Mouse (Mus musculus): ENCODE results near the gene Adcy2. TPM values are rescaled to one million over a fixed set of nuclear protein-coding genes. Genes with fewer than 3 reads are reported as not detected.

Gene Adcy2
- polyA plus RNA-seq, 1 experiment = not detected

DNA sequence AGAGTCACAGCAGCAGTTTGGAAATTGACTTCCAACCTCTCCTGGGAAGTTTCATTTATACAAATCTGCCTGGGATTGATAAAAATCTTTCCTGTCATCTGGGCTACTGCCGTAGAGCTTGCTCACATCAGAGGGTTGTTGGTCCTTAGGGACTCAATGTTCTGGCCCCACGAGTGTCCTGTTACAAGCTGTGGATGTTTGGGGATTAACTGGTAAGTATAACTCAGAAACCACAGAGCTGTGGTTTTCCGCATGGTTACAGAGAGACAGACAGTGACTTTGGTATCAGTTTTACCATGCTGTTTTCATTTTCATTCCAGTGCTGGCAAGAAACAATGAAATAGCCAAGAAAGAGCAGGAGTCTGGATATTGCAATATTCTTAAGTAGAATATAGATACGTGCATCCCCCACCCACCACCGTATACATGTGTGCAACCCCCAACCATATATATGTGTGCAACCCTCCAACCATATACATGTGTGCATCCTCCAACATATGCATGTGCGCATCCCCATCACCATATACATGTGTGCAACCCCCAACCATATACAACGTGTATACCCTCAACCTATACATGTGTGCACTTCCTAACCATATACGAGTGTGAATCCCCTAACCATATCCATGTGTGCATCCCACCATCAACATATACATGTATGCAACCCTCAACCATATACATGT is 233.3 kb downstream of the Adcy2 start:
- TF ChIP-seq MYOG (IDR thresholded peaks at IDR 0.05; ENCODE audit: control insufficient read depth, extremely low read depth, insufficient read length) (no peak), MYOD1 (IDR thresholded peaks at IDR 0.05; ENCODE audit: control insufficient read depth, insufficient read length, low read depth) (no peak), USF1 (IDR thresholded peaks at IDR 0.05; ENCODE audit: low read depth) (no peak), FOSL1 (IDR thresholded peaks at IDR 0.05; ENCODE audit: insufficient read depth, low read length, poor library complexity, severe bottlenecking) (no peak), MAX (IDR thresholded peaks at IDR 0.05) (no peak), CEBPB (IDR thresholded peaks at IDR 0.05; ENCODE audit: low read depth) (no peak), CTCF (IDR thresholded peaks at IDR 0.05; ENCODE audit: control insufficient read depth, insufficient read depth, insufficient read length) (no peak)
- H3K27me3 ChIP-seq (ENCODE audit: control insufficient read depth, insufficient read depth, insufficient read length) = no peaks in the 10 kb centered on the region
- no peaks in the 10 kb centered on the region for H3K79me2 ChIP-seq (ENCODE audit: control insufficient read depth, insufficient read depth)
- no peaks in the 10 kb centered on the region for H3K36me3 ChIP-seq (ENCODE audit: control insufficient read depth, insufficient read depth)
- H3K4me3 ChIP-seq (ENCODE audit: insufficient read depth, poor library complexity, severe bottlenecking) = no peak overlapping the region
- H3K79me3 ChIP-seq (ENCODE audit: low read depth) = no peaks in the 10 kb centered on the region
- H3ac ChIP-seq (ENCODE audit: control insufficient read depth, insufficient read length, low read depth) = no peak overlapping the region

GRCm38 (mm10) chr13:68764614-68765013 is 234.7 kb downstream of the Adcy2 start:
- TF ChIP-seq MYOD1 (IDR thresholded peaks at IDR 0.05; ENCODE audit: control insufficient read depth, insufficient read length, low read depth) (no peak), FOSL1 (IDR thresholded peaks at IDR 0.05; ENCODE audit: insufficient read depth, low read length, poor library complexity, severe bottlenecking) (no peak), USF1 (IDR thresholded peaks at IDR 0.05; ENCODE audit: low read depth) (no peak), CEBPB (IDR thresholded peaks at IDR 0.05; ENCODE audit: low read depth) (no peak), MAX (IDR thresholded peaks at IDR 0.05) (no peak), CTCF (IDR thresholded peaks at IDR 0.05; ENCODE audit: control insufficient read depth, insufficient read depth, insufficient read length) (no peak)
- H3K27me3 ChIP-seq (ENCODE audit: control insufficient read depth, insufficient read depth, insufficient read length) = no peaks in the 10 kb centered on the region
- no peaks in the 10 kb centered on the region for H3K79me2 ChIP-seq (ENCODE audit: control insufficient read depth, insufficient read depth)
- no peak overlapping the region for H3ac ChIP-seq (ENCODE audit: control insufficient read depth, insufficient read length, low read depth)
- H3K4me3 ChIP-seq (ENCODE audit: insufficient read depth, poor library complexity, severe bottlenecking) = no peak overlapping the region
- H3K36me3 ChIP-seq (ENCODE audit: control insufficient read depth, insufficient read depth) = no peaks in the 10 kb centered on the region
- H3K79me3 ChIP-seq (ENCODE audit: low read depth) = no peaks in the 10 kb centered on the region

DNA sequence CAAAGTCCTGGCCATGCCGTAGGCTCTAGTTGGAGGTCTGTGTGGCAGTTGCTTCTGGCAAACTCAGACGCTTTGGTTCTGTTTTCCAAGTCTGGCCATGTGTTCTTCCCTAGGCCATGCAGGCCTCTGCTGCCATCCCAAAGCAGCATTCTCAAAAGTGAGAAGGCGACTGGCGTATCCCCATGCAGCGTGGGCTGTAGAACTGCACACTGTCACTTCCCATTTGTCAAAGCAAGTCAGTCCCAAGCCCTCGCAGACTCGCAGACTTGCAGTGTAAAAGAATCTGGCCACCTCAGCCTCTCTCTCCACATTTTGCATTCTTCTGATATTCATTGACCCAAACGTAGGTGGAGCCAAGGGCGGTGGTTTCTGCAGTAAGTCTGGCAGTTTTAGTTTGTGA is 249.5 kb downstream of the Adcy2 start:
- H3K36me3 ChIP-seq (ENCODE audit: control insufficient read depth, insufficient read depth) = no peaks in the 10 kb centered on the region
- no peak overlapping the region for H3K4me3 ChIP-seq (ENCODE audit: insufficient read depth, poor library complexity, severe bottlenecking)

DNA sequence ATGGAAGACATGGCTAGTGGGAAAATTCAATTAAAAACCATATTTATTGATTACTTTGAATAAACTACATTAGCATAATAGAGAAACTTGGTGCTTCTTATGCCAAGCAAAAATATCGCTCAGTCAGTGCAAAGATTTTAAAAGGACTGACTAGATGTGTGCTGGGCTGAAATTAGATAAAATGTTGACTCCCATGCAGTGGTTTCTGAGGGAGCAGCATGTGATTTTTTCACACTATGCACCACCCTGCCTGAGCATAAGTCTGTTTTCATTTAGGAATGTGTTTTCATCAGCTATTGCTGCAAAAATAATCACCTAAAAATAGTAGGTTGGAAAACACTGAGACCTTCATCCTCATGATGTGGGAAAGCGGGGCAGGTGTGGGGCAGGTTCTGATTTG is 250.0 kb downstream of the Adcy2 start:
- TF ChIP-seq USF1 (IDR thresholded peaks at IDR 0.05; ENCODE audit: low read depth) (no peak), MAX (IDR thresholded peaks at IDR 0.05) (no peak), CEBPB (IDR thresholded peaks at IDR 0.05; ENCODE audit: low read depth) (no peak), CTCF (IDR thresholded peaks at IDR 0.05; ENCODE audit: control insufficient read depth, insufficient read depth, insufficient read length) (no peak), MYOG (IDR thresholded peaks at IDR 0.05; ENCODE audit: control insufficient read depth, extremely low read depth, insufficient read length) (no peak), MYOD1 (IDR thresholded peaks at IDR 0.05; ENCODE audit: control insufficient read depth, insufficient read length, low read depth) (no peak), FOSL1 (IDR thresholded peaks at IDR 0.05; ENCODE audit: insufficient read depth, low read length, poor library complexity, severe bottlenecking) (no peak)
- Histone ChIP-seq H3K36me3 (ENCODE audit: control insufficient read depth, insufficient read depth) (no peaks in the 10 kb centered on the region), H3K4me3 (ENCODE audit: insufficient read depth, poor library complexity, severe bottlenecking) (no peak overlapping the region), H3K79me2 (ENCODE audit: control insufficient read depth, insufficient read depth) (no peaks in the 10 kb centered on the region), H3K79me3 (ENCODE audit: low read depth) (no peaks in the 10 kb centered on the region), H3ac (ENCODE audit: control insufficient read depth, insufficient read length, low read depth) (no peak overlapping the region), H3K27me3 (ENCODE audit: control insufficient read depth, insufficient read depth, insufficient read length) (no peaks in the 10 kb centered on the region)

More for the DNA sequence above, 249.5 kb downstream of the Adcy2 start:
- Histone ChIP-seq H3K79me2 (ENCODE audit: control insufficient read depth, insufficient read depth) (no peaks in the 10 kb centered on the region), H3K27me3 (ENCODE audit: control insufficient read depth, insufficient read depth, insufficient read length) (no peaks in the 10 kb centered on the region), H3ac (ENCODE audit: control insufficient read depth, insufficient read length, low read depth) (no peak overlapping the region), H3K79me3 (ENCODE audit: low read depth) (no peaks in the 10 kb centered on the region)
- no peak for TF ChIP-seq FOSL1 (IDR thresholded peaks at IDR 0.05; ENCODE audit: insufficient read depth, low read length, poor library complexity, severe bottlenecking)
- TF ChIP-seq CEBPB (IDR thresholded peaks at IDR 0.05; ENCODE audit: low read depth) = no peak
- TF ChIP-seq USF1 (IDR thresholded peaks at IDR 0.05; ENCODE audit: low read depth) = no peak
- TF ChIP-seq CTCF (IDR thresholded peaks at IDR 0.05; ENCODE audit: control insufficient read depth, insufficient read depth, insufficient read length) = no peak
- TF ChIP-seq MYOG (IDR thresholded peaks at IDR 0.05; ENCODE audit: control insufficient read depth, extremely low read depth, insufficient read length) = no peak
- TF ChIP-seq MAX (IDR thresholded peaks at IDR 0.05) = no peak
- TF ChIP-seq MYOD1 (IDR thresholded peaks at IDR 0.05; ENCODE audit: control insufficient read depth, insufficient read length, low read depth) = no peak

DNA sequence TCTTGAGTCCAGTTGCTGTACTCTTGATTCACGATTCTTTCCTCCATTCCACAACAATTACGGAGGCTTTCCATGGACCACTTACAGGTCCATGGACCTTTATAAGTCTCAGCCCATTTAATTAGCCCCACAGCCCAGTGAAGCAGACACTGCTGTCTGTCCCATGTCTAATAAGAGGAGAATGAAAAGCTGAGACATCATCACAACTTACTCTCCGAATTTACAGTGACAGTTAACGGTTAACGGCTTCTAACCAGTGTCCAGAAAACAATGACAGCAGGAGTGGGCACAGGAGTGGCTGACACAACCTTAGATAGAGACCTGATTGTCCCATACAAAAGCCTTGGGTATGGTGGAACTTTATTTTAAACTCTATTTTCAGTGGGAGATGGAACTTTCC is 253.9 kb downstream of the Adcy2 start:
- Histone ChIP-seq H3K4me3 (ENCODE audit: insufficient read depth, poor library complexity, severe bottlenecking) (no peak overlapping the region), H3K27me3 (ENCODE audit: control insufficient read depth, insufficient read depth, insufficient read length) (no peaks in the 10 kb centered on the region), H3K79me3 (ENCODE audit: low read depth) (no peaks in the 10 kb centered on the region), H3K36me3 (ENCODE audit: control insufficient read depth, insufficient read depth) (no peaks in the 10 kb centered on the region), H3K79me2 (ENCODE audit: control insufficient read depth, insufficient read depth) (no peaks in the 10 kb centered on the region), H3ac (ENCODE audit: control insufficient read depth, insufficient read length, low read depth) (no peak overlapping the region)
- no peak for TF ChIP-seq MAX (IDR thresholded peaks at IDR 0.05)
- TF ChIP-seq MYOD1 (IDR thresholded peaks at IDR 0.05; ENCODE audit: control insufficient read depth, insufficient read length, low read depth) = no peak
- TF ChIP-seq USF1 (IDR thresholded peaks at IDR 0.05; ENCODE audit: low read depth) = no peak
- TF ChIP-seq FOSL1 (IDR thresholded peaks at IDR 0.05; ENCODE audit: insufficient read depth, low read length, poor library complexity, severe bottlenecking) = no peak
- no peak for TF ChIP-seq MYOG (IDR thresholded peaks at IDR 0.05; ENCODE audit: control insufficient read depth, extremely low read depth, insufficient read length)
- TF ChIP-seq CTCF (IDR thresholded peaks at IDR 0.05; ENCODE audit: control insufficient read depth, insufficient read depth, insufficient read length) = no peak
- no peak for TF ChIP-seq CEBPB (IDR thresholded peaks at IDR 0.05; ENCODE audit: low read depth)
